Mouse (Mus musculus) MEL (cell line): ENCODE measurements around the gene Tkt. TPM values are rescaled to one million over a fixed set of nuclear protein-coding genes. Genes with fewer than 3 reads are reported as not detected.

Experiments used
- DNase-seq: peaks from one replicate; pipeline ENCODE4 v3.0.0; 2011; ENCODE audit warnings: low read depth, low spot score
- H3K27ac ChIP-seq: 2 replicates; pipeline ENCODE4 v1.5.1; 2012; ENCODE audit warnings: low read depth, mild to moderate bottlenecking, control low read depth, low read length, moderate library complexity; ENCODE audit not compliant: control insufficient read depth
- H3K27me3 ChIP-seq, 2 experiments: fragments of 150-350 bp in 1 of 2; sonication (generic) in 1 of 2; 2 replicates each; pipeline ENCODE4 v1.6.1; 2012; ENCODE audit warnings: low read length in 2 of 2, mild to moderate bottlenecking in 2 of 2, improper control_type of control experiment in 1 of 2, moderate library complexity in 1 of 2; ENCODE audit not compliant: insufficient read depth in 2 of 2, control insufficient read depth in 1 of 2
- H3K36me3 ChIP-seq, 2 experiments: 2 replicates each; pipeline ENCODE4 v1.6.1; 2012 to 2014; ENCODE audit warnings: low read length in 2 of 2, improper control_type of control experiment in 1 of 2, inconsistent platforms in 1 of 2, mild to moderate bottlenecking in 1 of 2; ENCODE audit not compliant: insufficient read depth in 2 of 2, control insufficient read depth in 1 of 2
- H3K4me1 ChIP-seq, 2 experiments: fragments of 150-350 bp in 1 of 2; sonication (generic) in 1 of 2; 2 replicates each; pipeline ENCODE4 v1.6.1; 2012; ENCODE audit warnings: low read length in 2 of 2, improper control_type of control experiment in 1 of 2, mild to moderate bottlenecking in 1 of 2; ENCODE audit not compliant: insufficient read depth in 2 of 2, control insufficient read depth in 1 of 2
- H3K4me3 ChIP-seq, 2 experiments: fragments of 150-350 bp in 1 of 2; sonication (generic) in 1 of 2; 2 replicates each; pipeline ENCODE4 v1.5.1; 2012; ENCODE audit warnings: low read depth in 2 of 2, low read length in 2 of 2, mild to moderate bottlenecking in 2 of 2, moderate library complexity in 2 of 2, control low read depth in 1 of 2, improper control_type of control experiment in 1 of 2; ENCODE audit not compliant: control insufficient read depth in 1 of 2, insufficient read depth in 1 of 2
- H3K79me2 ChIP-seq: 2 replicates; pipeline ENCODE4 v1.6.1; 2012; ENCODE audit warnings: mild to moderate bottlenecking, low read length, moderate library complexity; ENCODE audit not compliant: control insufficient read depth, poor library complexity, insufficient read depth
- H3K9ac ChIP-seq: 2 replicates; pipeline ENCODE4 v1.6.1; 2012; ENCODE audit warnings: low read depth, mild to moderate bottlenecking, control low read depth, low read length, moderate library complexity; ENCODE audit not compliant: control insufficient read depth, poor library complexity, severe bottlenecking
- H3K9me3 ChIP-seq: fragments of 150-350 bp; sonication (generic); replicated peaks from 2 replicates; pipeline ENCODE4 v1.6.1; 2012; ENCODE audit warnings: mild to moderate bottlenecking, low read length, improper control_type of control experiment, moderate library complexity; ENCODE audit not compliant: insufficient read depth
- BHLHE40 ChIP-seq: IDR thresholded peaks from 2 replicates; pipeline ENCODE4 v1.6.1; 2012; ENCODE audit warnings: low read depth, mild to moderate bottlenecking, inconsistent platforms, low read length, improper control_type of control experiment, borderline replicate concordance
- CHD1 ChIP-seq: IDR thresholded peaks from 2 replicates; pipeline ENCODE4 v1.6.1; 2012; ENCODE audit warnings: low read depth, mild to moderate bottlenecking, inconsistent platforms, low read length, improper control_type of control experiment
- CHD2 ChIP-seq: IDR thresholded peaks from 2 replicates; pipeline ENCODE4 v1.6.1; 2011; ENCODE audit warnings: low read length, improper control_type of control experiment
- CTCF ChIP-seq, 3 experiments: IDR thresholded peaks in 2 of 3; conservative IDR thresholded peaks in 1 of 3; 2 replicates each; pipeline ENCODE4 v1.5.1; 2011 to 2012; ENCODE audit warnings: low read length in 3 of 3, low read depth in 2 of 3, mild to moderate bottlenecking in 2 of 3, improper control_type of control experiment in 1 of 3, inconsistent platforms in 1 of 3, mixed read lengths in 1 of 3, moderate library complexity in 1 of 3; ENCODE audit not compliant: control insufficient read depth in 1 of 3, insufficient read depth in 1 of 3, poor library complexity in 1 of 3, severe bottlenecking in 1 of 3
- E2F4 ChIP-seq: IDR thresholded peaks from 2 replicates; pipeline ENCODE4 v1.6.1; 2011; ENCODE audit warnings: low read depth, low read length, improper control_type of control experiment, borderline replicate concordance
- ELF1 ChIP-seq: IDR thresholded peaks from 2 replicates; pipeline ENCODE4 v1.6.1; 2014; ENCODE audit warnings: low read depth, mild to moderate bottlenecking, inconsistent platforms, low read length, improper control_type of control experiment, moderate library complexity
- EP300 ChIP-seq, 2 experiments: IDR thresholded peaks; 2 replicates each; pipeline ENCODE4 v1.6.1; 2011; ENCODE audit warnings: improper control_type of control experiment in 2 of 2, low read length in 2 of 2, low read depth in 1 of 2, mild to moderate bottlenecking in 1 of 2
- GABPA ChIP-seq: IDR thresholded peaks from 2 replicates; pipeline ENCODE4 v1.6.1; 2012; ENCODE audit warnings: low read depth, mild to moderate bottlenecking, inconsistent platforms, low read length, improper control_type of control experiment, moderate library complexity
- GATA1 ChIP-seq: IDR thresholded peaks from 2 replicates; pipeline ENCODE4 v1.6.1; 2011; ENCODE audit warnings: low read depth, low read length, improper control_type of control experiment
- HCFC1 ChIP-seq: IDR thresholded peaks from 2 replicates; pipeline ENCODE4 v1.6.1; 2012; ENCODE audit warnings: low read depth, mild to moderate bottlenecking, inconsistent platforms, low read length, improper control_type of control experiment, moderate library complexity
- JUND ChIP-seq: IDR thresholded peaks from 2 replicates; pipeline ENCODE4 v1.6.1; 2011; ENCODE audit warnings: low read depth, mild to moderate bottlenecking, improper control_type of control experiment, low read length
- KAT2A ChIP-seq: conservative IDR thresholded peaks from 2 replicates; pipeline ENCODE4 v1.6.1; 2012; ENCODE audit warnings: low read depth, low read length, improper control_type of control experiment, inconsistent platforms
- MAFK ChIP-seq: IDR thresholded peaks from 2 replicates; pipeline ENCODE4 v1.6.1; 2011; ENCODE audit warnings: low read depth, mild to moderate bottlenecking, low read length, improper control_type of control experiment, borderline replicate concordance
- MAX ChIP-seq: IDR thresholded peaks from 2 replicates; pipeline ENCODE4 v1.6.1; 2011; ENCODE audit warnings: low read length, improper control_type of control experiment
- MAZ ChIP-seq: IDR thresholded peaks from 2 replicates; pipeline ENCODE4 v1.6.1; 2012; ENCODE audit warnings: low read depth, mild to moderate bottlenecking, inconsistent platforms, low read length, improper control_type of control experiment
- MEF2A ChIP-seq: IDR thresholded peaks from 2 replicates; pipeline ENCODE4 v1.6.1; 2014; ENCODE audit warnings: low read depth, mild to moderate bottlenecking, inconsistent platforms, low read length, improper control_type of control experiment; ENCODE audit not compliant: poor library complexity, insufficient replicate concordance, severe bottlenecking; ENCODE audit errors: extremely low read depth
- MXI1 ChIP-seq: IDR thresholded peaks from 2 replicates; pipeline ENCODE4 v1.6.1; 2011; ENCODE audit warnings: mild to moderate bottlenecking, low read depth, low read length, improper control_type of control experiment
- MYB ChIP-seq: IDR thresholded peaks from 2 replicates; pipeline ENCODE4 v1.6.1; 2011; ENCODE audit warnings: mild to moderate bottlenecking, low read depth, low read length, improper control_type of control experiment
- MYC ChIP-seq: IDR thresholded peaks from 2 replicates; pipeline ENCODE4 v1.6.1; 2011; ENCODE audit warnings: low read depth, mild to moderate bottlenecking, low read length, improper control_type of control experiment, moderate library complexity
- NELFE ChIP-seq: IDR thresholded peaks from 2 replicates; pipeline ENCODE4 v1.6.1; 2011; ENCODE audit warnings: low read depth, low read length, improper control_type of control experiment
- NRF1 ChIP-seq: IDR thresholded peaks from 2 replicates; pipeline ENCODE4 v1.6.1; 2014; ENCODE audit warnings: low read depth, mild to moderate bottlenecking, inconsistent platforms, low read length, improper control_type of control experiment, moderate library complexity; ENCODE audit not compliant: poor library complexity, insufficient read depth, severe bottlenecking
- POLR2A ChIP-seq, 2 experiments: IDR thresholded peaks; 2 replicates each; pipeline ENCODE4 v1.6.1; 2011 to 2012; ENCODE audit warnings: low read length in 2 of 2, mild to moderate bottlenecking in 2 of 2, control low read depth in 1 of 2, improper control_type of control experiment in 1 of 2, low read depth in 1 of 2, moderate library complexity in 1 of 2; ENCODE audit not compliant: control insufficient read depth in 1 of 2, insufficient read depth in 1 of 2, poor library complexity in 1 of 2
- POLR2AphosphoS2 ChIP-seq: IDR thresholded peaks from 2 replicates; pipeline ENCODE4 v1.6.1; 2011; ENCODE audit warnings: low read length, improper control_type of control experiment
- POLR2AphosphoS5 ChIP-seq: IDR thresholded peaks from 2 replicates; pipeline ENCODE4 v1.6.1; 2012; ENCODE audit warnings: low read depth, borderline replicate concordance, mild to moderate bottlenecking, inconsistent platforms, low read length, moderate library complexity, mixed read lengths
- RAD21 ChIP-seq: IDR thresholded peaks from 2 replicates; pipeline ENCODE4 v1.6.1; 2011; ENCODE audit warnings: mild to moderate bottlenecking, low read depth, low read length, improper control_type of control experiment
- SIN3A ChIP-seq: IDR thresholded peaks from 2 replicates; pipeline ENCODE4 v1.6.1; 2012; ENCODE audit warnings: low read length, improper control_type of control experiment, inconsistent platforms
- SMC3 ChIP-seq: IDR thresholded peaks from 2 replicates; pipeline ENCODE4 v1.6.1; 2011; ENCODE audit warnings: low read depth, low read length, improper control_type of control experiment
- TAL1 ChIP-seq: IDR thresholded peaks from 2 replicates; pipeline ENCODE4 v1.6.1; 2012; ENCODE audit warnings: mild to moderate bottlenecking, inconsistent platforms, low read length, moderate library complexity, mixed read lengths
- TBP ChIP-seq: IDR thresholded peaks from 2 replicates; pipeline ENCODE4 v1.8.0; 2011; ENCODE audit warnings: low read depth, low read length, improper control_type of control experiment
- TCF12 ChIP-seq: IDR thresholded peaks from 2 replicates; pipeline ENCODE4 v1.6.1; 2014; ENCODE audit warnings: low read depth, mild to moderate bottlenecking, inconsistent platforms, low read length, improper control_type of control experiment, moderate library complexity
- UBTF ChIP-seq: IDR thresholded peaks from 2 replicates; pipeline ENCODE4 v1.6.1; 2012; ENCODE audit warnings: low read depth, mild to moderate bottlenecking, inconsistent platforms, low read length, improper control_type of control experiment, moderate library complexity, borderline replicate concordance; ENCODE audit not compliant: insufficient read depth
- USF1 ChIP-seq: IDR thresholded peaks from 2 replicates; pipeline ENCODE4 v1.6.1; 2014; ENCODE audit warnings: low read depth, mild to moderate bottlenecking, inconsistent platforms, low read length, improper control_type of control experiment, moderate library complexity
- USF2 ChIP-seq, 2 experiments: IDR thresholded peaks; 2 replicates each; pipeline ENCODE4 v1.6.1; 2011 to 2012; ENCODE audit warnings: improper control_type of control experiment in 2 of 2, low read length in 2 of 2, borderline replicate concordance in 1 of 2, inconsistent platforms in 1 of 2, low read depth in 1 of 2, mild to moderate bottlenecking in 1 of 2; ENCODE audit not compliant: insufficient read depth in 1 of 2
- ZC3H11A ChIP-seq: IDR thresholded peaks from 2 replicates; pipeline ENCODE4 v1.6.1; 2012; ENCODE audit warnings: low read depth, mild to moderate bottlenecking, inconsistent platforms, low read length, improper control_type of control experiment
- ZKSCAN1 ChIP-seq: IDR thresholded peaks from 2 replicates; pipeline ENCODE4 v1.6.1; 2012; ENCODE audit warnings: low read depth, mild to moderate bottlenecking, inconsistent platforms, low read length, improper control_type of control experiment, moderate library complexity
- ZMIZ1 ChIP-seq: IDR thresholded peaks from 2 replicates; pipeline ENCODE4 v1.6.1; 2012; ENCODE audit warnings: low read depth, mild to moderate bottlenecking, inconsistent platforms, low read length, improper control_type of control experiment, moderate library complexity
- ZNF384 ChIP-seq: IDR thresholded peaks from 2 replicates; pipeline ENCODE4 v1.6.1; 2012; ENCODE audit warnings: low read depth, mild to moderate bottlenecking, inconsistent platforms, low read length, improper control_type of control experiment
- polyA plus RNA-seq, 2 experiments: library from polyadenylated mRNA; stranded (reverse) in 1 of 2; unstranded in 1 of 2; fragments of >175 nt in 1 of 2; fragments of >200 nt in 1 of 2; gene quantifications; 2 replicates each; pipeline versions ENCODE4 v1.2.1 to v1.2.4; 2012; ENCODE audit warnings: low replicate concordance in 2 of 2, low read depth in 1 of 2; ENCODE audit not compliant: insufficient read length in 2 of 2, insufficient read depth in 1 of 2, missing spikeins in 1 of 2
- total RNA-seq: library from RNA; depleted of rRNA; stranded (reverse); fragments of 300-350 nt; gene quantifications from 2 replicates; pipeline ENCODE4 v1.2.3, GENCODE M21; 2012

The Tkt gene
- total and polyA plus RNA-seq, 3 experiments, result 115 to 1,273 (median 640) TPM

DNA sequence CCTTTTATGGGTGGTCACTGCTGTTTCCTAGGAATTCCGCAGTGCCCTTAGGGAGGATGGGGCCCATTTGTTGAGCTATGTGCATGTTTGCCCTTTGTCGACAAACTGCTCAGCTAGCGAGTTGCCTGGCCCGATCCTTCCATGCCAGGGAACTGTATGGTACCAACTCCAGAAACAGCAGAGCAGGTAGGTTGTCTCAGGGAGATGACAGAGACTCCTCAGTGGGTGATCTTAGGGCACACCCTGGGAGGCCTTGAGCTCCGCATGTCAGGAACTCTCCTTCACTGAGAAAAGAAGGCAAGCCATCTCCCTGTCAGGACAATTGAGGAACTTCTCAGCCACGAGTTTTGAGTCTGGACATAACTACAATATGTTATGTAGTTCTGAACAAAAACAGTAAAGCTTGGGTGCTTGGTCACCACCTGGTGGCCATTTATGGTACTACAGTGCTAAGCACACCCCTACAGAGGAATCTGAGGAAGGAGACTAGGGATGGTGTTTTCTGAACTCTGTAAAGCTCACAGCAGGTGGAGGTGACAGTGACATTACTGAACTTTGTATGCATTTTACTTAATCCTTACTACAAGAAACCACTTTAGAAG lies 25.9 kb downstream of the Tkt start:
- no peaks in the 10 kb centered on the region for H3K27me3 ChIP-seq
- DNase-seq, result peak; percentile 91
- H3K9ac ChIP-seq, result no peak overlapping the region
- H3K4me3 ChIP-seq, result no peak overlapping the region
- peaks cover 27 to 32% of the 10 kb centered on the region in 2 experiments for H3K4me1 ChIP-seq
- H3K27ac ChIP-seq, result no peak overlapping the region; the same call in 1 of the 2 replicates
- H3K79me2 ChIP-seq, result no peaks in the 10 kb centered on the region; the same call in 1 of the 2 replicates
- H3K36me3 ChIP-seq, result peaks cover 22 to 31% of the 10 kb centered on the region in 2 experiments
- no peaks in the 10 kb centered on the region for H3K9me3 ChIP-seq
- TF ChIP-seq TBP (0 out of 2 replicates have a peak, but pooled peaks have one; percentile 22), BHLHE40 (no peak), POLR2AphosphoS2 (no peak), ZNF384 (no peak), E2F4 (no peak), MAX (peak; percentile 53), JUND (no peak), CHD1 (no peak), CTCF (IDR thresholded peaks at IDR 0.05 in 2 of 3, conservative IDR thresholded peaks at IDR 0.05 in 1 of 3; ENCODE audit: control insufficient read depth in 1 of 3, insufficient read depth in 1 of 3, low read depth in 2 of 3, low read length in 3 of 3, poor library complexity in 1 of 3, severe bottlenecking in 1 of 3) (peak; percentile 56 to 98 (median 88)), RAD21 (peak; percentile 68), CHD2 (no peak), TAL1 (no peak), MAFK (no peak), TCF12 (no peak), EP300 (IDR thresholded peaks at IDR 0.05; ENCODE audit: low read depth in 1 of 2, low read length in 2 of 2) (peak in 1 of 2 experiments; percentile 23; a peak in 1 of 4 replicates), SMC3 (peak; percentile 83), UBTF (no peak), MEF2A (no peak), MYB (no peak), MAZ (no peak), GABPA (no peak), KAT2A (no peak), GATA1 (no peak), ZC3H11A (peak; percentile 60), ZMIZ1 (no peak), MXI1 (peak; percentile 79), HCFC1 (peak; percentile 22; the same call in 1 of the 2 replicates), SIN3A (peak; percentile 79), NRF1 (no peak), ZKSCAN1 (no peak), MYC (peak; percentile 85), POLR2AphosphoS5 (no peak), NELFE (no peak), USF2 (IDR thresholded peaks at IDR 0.05; ENCODE audit: borderline replicate concordance in 1 of 2, insufficient read depth in 1 of 2, low read depth in 1 of 2, low read length in 2 of 2) (no peak), POLR2A (IDR thresholded peaks at IDR 0.05; ENCODE audit: control insufficient read depth in 1 of 2, insufficient read depth in 1 of 2, low read depth in 1 of 2, low read length in 2 of 2, poor library complexity in 1 of 2) (no peak; a peak in 1 of 4 replicates), USF1 (no peak), ELF1 (no peak)
